Mouse (Mus musculus): Measurements from ENCODE around the gene Auts2. TPM values are rescaled to one million over a fixed set of nuclear protein-coding genes. Genes with fewer than 3 reads are reported as not detected.
A peak's percentile ranks its signal among the peaks of the same experiment; 100 is the strongest.

The Auts2 gene
- polyA plus RNA-seq, 1 experiment from 2014 or later: 90.6 TPM

- 77% methylated on average over 5 of the region's 5 CpGs for WGBS
Measured at GRCm38 (mm10) chr5:132357726-132358125, 185.4 kb downstream of the Auts2 start.

GRCm38 (mm10) chr5:132355935-132356334 is 187.2 kb downstream of the Auts2 start:
- no peaks in the 10 kb centered on the region for H3K36me3 ChIP-seq
- H3K4me2 ChIP-seq (replicated peaks): no peak overlapping the region
- no peak for ATAC-seq (ENCODE audit: low FRiP score)
- H3K4me3 ChIP-seq: no peak overlapping the region
- H3K4me1 ChIP-seq: peaks cover 14% of the 10 kb centered on the region; the same call in 1 of the 2 replicates
- 86% methylated on average over 7 of the region's 7 CpGs for WGBS
- H3K27ac ChIP-seq: no peak overlapping the region
- H3K9me3 ChIP-seq (replicated peaks): no peaks in the 10 kb centered on the region
- H3K27me3 ChIP-seq: no peaks in the 10 kb centered on the region
- H3K9ac ChIP-seq: no peak overlapping the region

More at GRCm38 (mm10) chr5:132357726-132358125, 185.4 kb downstream of the Auts2 start:
- H3K36me3 ChIP-seq: no peaks in the 10 kb centered on the region
- H3K9me3 ChIP-seq (replicated peaks): no peaks in the 10 kb centered on the region
- H3K4me2 ChIP-seq (replicated peaks): no peak overlapping the region
- H3K9ac ChIP-seq: no peak overlapping the region
- H3K4me1 ChIP-seq: peaks cover 10% of the 10 kb centered on the region; the same call in 1 of the 2 replicates
- no peaks in the 10 kb centered on the region for H3K27me3 ChIP-seq
- no peak for ATAC-seq (ENCODE audit: low FRiP score)
- H3K4me3 ChIP-seq: no peak overlapping the region
- H3K27ac ChIP-seq: no peak overlapping the region

GRCm38 (mm10) chr5:132352437-132352836 is 190.7 kb downstream of the Auts2 start:
- WGBS: 53% methylated on average over 1 of the region's 1 CpGs
- Histone ChIP-seq H3K27me3 (no peaks in the 10 kb centered on the region), H3K9ac (no peak overlapping the region), H3K36me3 (no peaks in the 10 kb centered on the region), H3K4me2 (replicated peaks) (no peak overlapping the region), H3K27ac (no peak overlapping the region), H3K9me3 (replicated peaks) (no peaks in the 10 kb centered on the region), H3K4me1 (peaks cover 11% of the 10 kb centered on the region; the same call in 1 of the 2 replicates), H3K4me3 (no peak overlapping the region)
- ATAC-seq (ENCODE audit: low FRiP score): no peak

- Histone ChIP-seq H3K9ac (no peak overlapping the region), H3K36me3 (no peaks in the 10 kb centered on the region), H3K27me3 (no peaks in the 10 kb centered on the region), H3K9me3 (replicated peaks) (no peaks in the 10 kb centered on the region), H3K4me1 (peaks cover 11% of the 10 kb centered on the region; the same call in 1 of the 2 replicates), H3K4me3 (no peak overlapping the region), H3K27ac (no peak overlapping the region), H3K4me2 (replicated peaks) (no peak overlapping the region)
- no peak for ATAC-seq (ENCODE audit: low FRiP score)
Measured at GRCm38 (mm10) chr5:132351139-132351538, 192.0 kb downstream of the Auts2 start.

DNA sequence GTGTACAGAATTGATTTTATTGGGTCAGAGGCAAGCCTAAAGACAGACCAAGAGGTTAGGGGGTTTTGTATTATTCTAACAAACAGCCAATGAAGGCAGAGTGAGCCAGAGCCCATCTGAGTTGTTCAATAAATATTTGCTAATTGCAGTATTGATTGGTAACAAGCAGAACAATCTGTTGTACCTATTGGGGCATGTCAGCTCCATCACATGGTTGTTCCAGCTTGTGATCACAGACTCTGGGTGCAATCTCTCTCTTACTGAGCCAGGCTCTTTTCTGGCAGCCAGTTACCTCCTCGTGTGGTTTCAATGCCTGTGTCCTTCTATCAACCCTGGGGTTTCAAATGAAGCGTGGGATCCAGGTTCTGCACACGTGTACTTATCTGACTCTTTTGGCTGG is 201.8 kb downstream of the Auts2 start:
- Histone ChIP-seq H3K9me3 (replicated peaks) (no peaks in the 10 kb centered on the region), H3K4me2 (replicated peaks) (no peak overlapping the region), H3K36me3 (no peaks in the 10 kb centered on the region), H3K9ac (no peak overlapping the region), H3K4me3 (no peak overlapping the region), H3K27ac (no peak overlapping the region), H3K4me1 (peaks cover 24% of the 10 kb centered on the region), H3K27me3 (no peaks in the 10 kb centered on the region)
- WGBS: 71% methylated on average over 3 of the region's 3 CpGs
- no peak for ATAC-seq (ENCODE audit: low FRiP score)

- no peak overlapping the region for H3K4me2 ChIP-seq (replicated peaks)
- H3K9me3 ChIP-seq (replicated peaks): no peaks in the 10 kb centered on the region
- H3K36me3 ChIP-seq: no peaks in the 10 kb centered on the region
- no peak overlapping the region for H3K4me3 ChIP-seq
- WGBS: 80% methylated on average over 3 of the region's 3 CpGs
- no peak overlapping the region for H3K9ac ChIP-seq
- no peak overlapping the region for H3K27ac ChIP-seq
- peaks cover 56% of the 10 kb centered on the region for H3K4me1 ChIP-seq
- no peaks in the 10 kb centered on the region for H3K27me3 ChIP-seq
- no peak for ATAC-seq (ENCODE audit: low FRiP score)
Measured at GRCm38 (mm10) chr5:132337677-132338076, 205.5 kb downstream of the Auts2 start.

- H3K36me3 ChIP-seq: no peaks in the 10 kb centered on the region
- no peak overlapping the region for H3K27ac ChIP-seq
- no peaks in the 10 kb centered on the region for H3K9me3 ChIP-seq (replicated peaks)
- no peak for ATAC-seq (ENCODE audit: low FRiP score)
- H3K9ac ChIP-seq: no peak overlapping the region
- no peaks in the 10 kb centered on the region for H3K27me3 ChIP-seq
- H3K4me1 ChIP-seq: peaks cover 51% of the 10 kb centered on the region
- no peak overlapping the region for H3K4me2 ChIP-seq (replicated peaks)
- 73% methylated on average over 4 of the region's 4 CpGs for WGBS
- H3K4me3 ChIP-seq: no peak overlapping the region
Measured at GRCm38 (mm10) chr5:132335719-132336118, 207.4 kb downstream of the Auts2 start.

GRCm38 (mm10) chr5:132334796-132335195 is 208.3 kb downstream of the Auts2 start:
- Histone ChIP-seq H3K4me3 (no peak overlapping the region), H3K27me3 (no peaks in the 10 kb centered on the region), H3K9ac (no peak overlapping the region), H3K36me3 (no peaks in the 10 kb centered on the region), H3K9me3 (replicated peaks) (no peaks in the 10 kb centered on the region), H3K4me1 (peaks cover 56% of the 10 kb centered on the region), H3K4me2 (replicated peaks) (no peak overlapping the region), H3K27ac (no peak overlapping the region)
- WGBS: 88% methylated on average over 3 of the region's 3 CpGs
- ATAC-seq (ENCODE audit: low FRiP score): no peak

DNA sequence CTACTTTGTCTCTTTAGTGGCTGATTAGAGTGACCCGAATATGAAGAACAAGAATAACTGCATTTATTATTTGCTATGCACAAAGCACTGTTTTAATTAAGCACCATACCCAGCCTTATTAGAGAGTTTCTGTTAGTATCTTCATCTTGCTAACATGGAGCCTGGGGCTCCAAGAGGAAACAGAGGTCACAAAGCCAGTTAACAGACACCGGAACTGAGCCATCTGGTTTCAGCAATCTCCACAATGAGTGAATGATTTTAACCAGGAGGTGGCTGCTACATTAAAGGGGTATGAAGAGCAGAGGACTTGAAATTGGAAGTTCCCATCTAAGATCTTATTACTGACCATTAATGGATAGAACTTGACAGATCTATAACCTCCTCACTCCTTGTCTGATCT is 209.4 kb downstream of the Auts2 start:
- peaks cover 62% of the 10 kb centered on the region for H3K4me1 ChIP-seq
- no peak overlapping the region for H3K4me3 ChIP-seq
- H3K27me3 ChIP-seq: no peaks in the 10 kb centered on the region
- no peaks in the 10 kb centered on the region for H3K36me3 ChIP-seq
- H3K9me3 ChIP-seq (replicated peaks): no peaks in the 10 kb centered on the region
- ATAC-seq (ENCODE audit: low FRiP score): no peak
- H3K9ac ChIP-seq: no peak overlapping the region
- H3K4me2 ChIP-seq (replicated peaks): no peak overlapping the region
- no peak overlapping the region for H3K27ac ChIP-seq
- WGBS: 64% methylated on average over 2 of the region's 2 CpGs

DNA sequence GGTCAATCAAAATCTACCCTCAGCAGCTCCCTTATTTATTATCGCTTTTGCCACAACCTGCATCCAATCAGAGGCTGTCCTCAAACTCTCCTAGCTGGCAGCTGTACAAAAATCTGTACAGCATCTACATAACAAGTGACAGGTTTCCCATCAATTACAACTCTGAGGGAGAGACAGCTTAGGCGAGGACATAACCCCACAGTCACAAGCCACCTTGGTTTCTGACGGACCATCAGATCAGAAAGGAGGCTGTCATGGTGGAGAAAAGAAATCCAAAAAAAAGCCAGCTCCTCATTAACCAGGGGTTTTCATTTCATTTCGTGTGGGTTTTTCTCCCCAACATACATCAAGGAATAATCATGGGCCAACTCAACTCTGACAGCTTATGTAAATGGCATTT is 210.6 kb downstream of the Auts2 start:
- WGBS: 56% methylated on average over 4 of the region's 4 CpGs
- Histone ChIP-seq H3K27me3 (no peaks in the 10 kb centered on the region), H3K4me1 (peaks cover 59% of the 10 kb centered on the region), H3K4me3 (no peak overlapping the region), H3K27ac (0 out of 2 replicates have a peak overlapping the region, but pooled peaks have one; percentile 5), H3K4me2 (replicated peaks) (no peak overlapping the region), H3K9ac (no peak overlapping the region), H3K9me3 (replicated peaks) (no peaks in the 10 kb centered on the region), H3K36me3 (no peaks in the 10 kb centered on the region)
- no peak for ATAC-seq (ENCODE audit: low FRiP score)

- H3K27me3 ChIP-seq: no peaks in the 10 kb centered on the region
- no peak overlapping the region for H3K9ac ChIP-seq
- peaks cover 46% of the 10 kb centered on the region for H3K4me1 ChIP-seq
- H3K36me3 ChIP-seq: no peaks in the 10 kb centered on the region
- no peak for ATAC-seq (ENCODE audit: low FRiP score)
- no peak overlapping the region for H3K27ac ChIP-seq
- 80% methylated on average over 3 of the region's 3 CpGs for WGBS
- no peak overlapping the region for H3K4me3 ChIP-seq
- no peak overlapping the region for H3K4me2 ChIP-seq (replicated peaks)
- no peaks in the 10 kb centered on the region for H3K9me3 ChIP-seq (replicated peaks)
Measured at GRCm38 (mm10) chr5:132329171-132329936, 213.8 kb downstream of the Auts2 start.

- H3K4me3 ChIP-seq: no peak overlapping the region
- H3K36me3 ChIP-seq: no peaks in the 10 kb centered on the region
- H3K4me1 ChIP-seq: peaks cover 36% of the 10 kb centered on the region
- WGBS: 39% methylated on average over 6 of the region's 6 CpGs
- no peak overlapping the region for H3K9ac ChIP-seq
- H3K27me3 ChIP-seq: no peaks in the 10 kb centered on the region
- no peaks in the 10 kb centered on the region for H3K9me3 ChIP-seq (replicated peaks)
- no peak for ATAC-seq (ENCODE audit: low FRiP score)
- no peak overlapping the region for H3K4me2 ChIP-seq (replicated peaks)
- 0 out of 2 replicates have a peak overlapping the region, but pooled peaks have one; percentile 13 for H3K27ac ChIP-seq
Measured at GRCm38 (mm10) chr5:132324246-132324883, 218.8 kb downstream of the Auts2 start.

DNA sequence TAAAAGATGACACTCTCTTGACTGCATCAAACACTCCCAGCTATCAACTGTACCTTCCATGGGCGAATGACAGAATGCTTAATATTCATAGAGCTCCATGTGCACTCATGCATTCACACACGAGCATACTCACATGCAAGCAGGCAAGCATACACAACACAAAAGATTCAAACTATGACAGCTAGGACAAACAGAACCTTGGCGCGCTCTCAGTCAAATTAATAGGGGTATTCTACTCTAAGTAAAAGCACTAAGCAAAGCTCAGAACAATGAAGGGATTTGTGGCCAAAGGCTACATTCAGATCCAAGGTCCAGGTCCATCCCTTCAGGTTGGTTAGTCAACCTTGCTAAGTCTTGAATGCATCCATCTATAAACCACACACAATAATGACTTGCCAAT is 219.5 kb downstream of the Auts2 start:
- no peak overlapping the region for H3K27ac ChIP-seq
- no peaks in the 10 kb centered on the region for H3K9me3 ChIP-seq (replicated peaks)
- H3K27me3 ChIP-seq: no peaks in the 10 kb centered on the region
- H3K4me3 ChIP-seq: no peak overlapping the region
- 56% methylated on average over 4 of the region's 4 CpGs for WGBS
- H3K9ac ChIP-seq: no peak overlapping the region
- ATAC-seq (ENCODE audit: low FRiP score): no peak
- peaks cover 38% of the 10 kb centered on the region for H3K4me1 ChIP-seq
- no peak overlapping the region for H3K4me2 ChIP-seq (replicated peaks)
- no peaks in the 10 kb centered on the region for H3K36me3 ChIP-seq
